Mouse (Mus musculus): ENCODE measurements around the gene Boc. TPM values are rescaled to one million over a fixed set of nuclear protein-coding genes. Genes with fewer than 3 reads are reported as not detected.
"Not testable (repeated sequence)": the region's sequence is repeated elsewhere in the genome, so short reads cannot be mapped to it uniquely, and the experiment has no call there.

Gene Boc
- total RNA-seq, 2 experiments from 2014 or later: 3.7 to 3.8 TPM

DNA sequence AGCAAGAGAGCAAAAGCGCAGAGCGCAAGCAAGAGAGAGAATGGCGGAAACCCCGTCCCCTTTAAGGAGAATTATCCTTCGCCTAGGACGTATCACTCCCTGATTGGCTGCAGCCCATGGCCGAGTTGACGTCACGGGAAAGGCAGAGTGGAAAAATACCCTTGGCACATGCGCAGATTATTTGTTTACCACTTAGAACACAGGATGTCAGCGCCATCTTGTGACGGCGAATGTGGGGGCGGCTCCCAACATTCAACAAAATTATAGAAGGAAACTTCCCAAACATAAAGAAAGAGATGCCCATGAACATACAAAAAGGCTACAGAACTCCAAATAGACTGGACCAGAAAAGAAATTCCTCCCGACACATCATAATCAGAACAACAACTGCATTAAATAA lies 116.8 kb downstream of the Boc start:
- DNase-seq; intact Hi-C loops (cut with DNase I): not testable (repeated sequence)

DNA sequence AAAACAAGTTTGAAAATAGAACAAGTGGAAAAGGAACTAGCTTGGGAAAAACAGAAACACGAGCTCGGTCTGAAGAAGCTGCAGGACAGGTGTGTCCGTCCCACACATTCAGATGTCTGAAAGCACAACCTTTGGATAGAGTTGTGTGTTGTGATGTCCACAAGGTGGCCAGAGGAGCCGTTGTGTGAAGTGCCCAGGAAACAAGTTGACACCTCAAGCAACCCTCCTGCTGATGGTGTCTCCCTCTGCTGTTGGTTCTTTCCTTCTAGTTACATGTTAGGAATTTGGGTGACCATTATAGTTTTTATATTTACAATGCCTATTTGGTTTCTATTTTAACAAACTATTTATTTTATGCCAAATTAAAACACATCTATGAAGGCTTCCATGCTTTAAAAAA lies 123.2 kb downstream of the Boc start:
- intact Hi-C loops (cut with DNase I): no loop called here
- DNase-seq: no peak

Small RNA genes lying within 50 kb of the gene (microRNA-seq; reads per million reads assigned to microRNA genes)
- 0 to 0.74 reads per million in 2 experiments for gene Mir3081

Other genes with a start within 250 kb of the Boc start
- gene Sidt1, start 225.7 kb downstream of the Boc start, total RNA-seq (2021): under 1 TPM; 0.18 to 0.30 TPM
- gene Spice1, start 211.8 kb downstream of the Boc start, total RNA-seq (2021): 1 to 10 TPM; 6.1 to 7.9 TPM
- gene Cfap44, start 164.1 kb downstream of the Boc start, total RNA-seq (2021): not detected
- gene Nepro, start 165.4 kb upstream of the Boc start, total RNA-seq (2021): 1 to 10 TPM; 3.5 to 3.6 TPM
- 10 to 100 TPM in 1 of 2 experiments, 1 to 10 TPM in 1; 8.0 to 11.1 TPM for gene Gtpbp8, start 187.5 kb upstream of the Boc start, total RNA-seq (2021)
- gene Cd200r1, start 206.8 kb upstream of the Boc start, total RNA-seq (2021): under 1 TPM; 0.17 to 0.23 TPM